Mouse (Mus musculus) lung, adult 2 months (tissue): ENCODE data around the gene Dop1b.

Experiments used
- CTCF ChIP-seq: fragments of 200-500 bp; IDR thresholded peaks from 2 replicates; pipeline ENCODE4 v1.5.1; 2011; ENCODE audit warnings: mild to moderate bottlenecking, low read length, control low read depth; ENCODE audit not compliant: insufficient read depth
- POLR2A ChIP-seq: fragments of 200-500 bp; IDR thresholded peaks from 2 replicates; pipeline ENCODE4 v1.6.1; 2011; ENCODE audit warnings: low read depth, mild to moderate bottlenecking, control low read depth, low read length, borderline replicate concordance; ENCODE audit errors: extremely low read depth

DNA sequence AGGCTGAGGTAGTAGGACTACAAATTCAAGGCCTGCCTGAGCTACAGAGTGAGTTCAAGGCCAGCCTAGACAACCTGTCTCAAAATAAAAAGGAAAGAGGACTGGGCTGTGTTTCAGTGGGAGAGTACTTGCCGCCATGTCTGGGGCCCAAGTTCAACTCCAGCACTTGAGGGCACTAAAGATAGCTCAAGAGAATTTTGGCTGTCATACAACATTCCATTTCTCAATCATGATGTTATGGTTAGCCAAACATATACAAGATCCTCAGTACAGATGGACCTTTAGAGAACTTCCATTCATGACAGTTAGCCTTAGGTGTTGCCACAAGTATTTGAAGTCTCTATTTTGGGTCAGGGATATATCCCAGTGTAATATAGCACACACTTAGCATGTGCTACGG, 122.4 kb downstream of the Dop1b start:
- TF ChIP-seq CTCF (no peak), POLR2A (no peak)
